Mouse (Mus musculus): ENCODE results near the gene Rubcn.

- TF ChIP-seq POLR2A (IDR thresholded peaks at IDR 0.05; ENCODE audit: borderline replicate concordance, low read depth, low read length) (no peak), CTCF (IDR thresholded peaks at IDR 0.05; ENCODE audit: low read depth, low read length) (no peak)
These were observed 94.1 kb downstream of the Rubcn start for GRCm38 (mm10) chr16:32783324-32784062.
